Mouse (Mus musculus): Measurements from ENCODE around the gene Ccdc170. TPM values are rescaled to one million over a fixed set of nuclear protein-coding genes. Genes with fewer than 3 reads are reported as not detected.

Ccdc170 gene
- polyA plus RNA-seq, 1 experiment, result 0.05 TPM

DNA sequence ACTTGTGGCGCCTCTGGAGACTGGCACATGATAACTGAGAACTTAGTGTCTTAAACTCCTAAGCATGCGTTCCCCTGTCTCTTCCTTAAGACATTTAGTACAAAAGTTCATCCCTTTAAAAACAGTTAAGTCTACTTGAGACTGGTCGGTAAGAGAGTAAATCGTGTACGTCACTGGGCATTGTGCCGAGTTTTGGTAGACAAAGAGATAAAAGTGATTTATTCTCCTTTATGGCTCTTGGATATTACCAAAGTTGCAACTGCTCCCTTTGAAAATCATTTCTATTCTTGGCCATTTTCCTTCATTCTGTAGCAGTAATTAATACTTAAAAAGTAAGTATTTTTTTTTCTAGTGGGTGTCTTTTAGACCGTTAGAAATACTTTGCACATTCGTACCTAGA is 20.9 kb downstream of the Ccdc170 start:
- TF ChIP-seq POLR2AphosphoS2 (IDR thresholded peaks at IDR 0.05; ENCODE audit: insufficient read length, low read depth) (no peak), TCF3 (IDR thresholded peaks at IDR 0.05; ENCODE audit: insufficient read length, low read depth) (no peak), USF1 (IDR thresholded peaks at IDR 0.05; ENCODE audit: low read depth) (no peak), MYOD1 (IDR thresholded peaks at IDR 0.05; ENCODE audit: control insufficient read depth in 1 of 3, insufficient read length in 2 of 3, low read depth in 2 of 3) (no peak)
- H3K36me3 ChIP-seq (ENCODE audit: control insufficient read depth, insufficient read depth), result no peaks in the 10 kb centered on the region

DNA sequence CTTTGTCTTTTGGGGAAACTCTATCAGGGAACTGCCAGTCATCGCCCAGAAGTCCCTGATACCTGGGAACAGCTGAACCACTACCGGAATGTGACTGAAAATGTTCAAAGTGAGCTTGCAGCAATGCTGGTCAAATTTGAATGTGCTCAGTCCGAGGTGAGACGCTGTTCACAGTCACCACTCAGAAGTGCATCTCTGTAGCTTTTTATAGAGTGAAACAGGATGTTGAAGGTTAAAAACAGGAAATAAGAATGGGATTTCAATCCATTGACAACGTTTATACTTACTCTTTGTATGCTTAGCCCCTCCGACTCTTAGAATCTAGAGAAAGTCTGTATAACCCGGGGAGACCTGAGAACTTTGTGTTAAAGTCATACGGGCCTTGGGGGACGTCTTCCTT is 30.4 kb downstream of the Ccdc170 start:
- Histone ChIP-seq H3K79me2 (ENCODE audit: control insufficient read depth, insufficient read depth) (no peaks in the 10 kb centered on the region), H3K4me3 (no peak overlapping the region), H3ac (ENCODE audit: control insufficient read depth, insufficient read length) (no peak overlapping the region), H3K4me2 (ENCODE audit: low read depth) (no peak overlapping the region), H3K27me3 (ENCODE audit: control insufficient read depth, insufficient read depth, insufficient read length) (no peaks in the 10 kb centered on the region), H3K36me3 (ENCODE audit: control insufficient read depth, insufficient read depth) (no peaks in the 10 kb centered on the region)
- TF ChIP-seq MAX (IDR thresholded peaks at IDR 0.05; ENCODE audit: low read depth) (no peak), TCF3 (IDR thresholded peaks at IDR 0.05; ENCODE audit: insufficient read length, low read depth) (no peak), POLR2AphosphoS2 (IDR thresholded peaks at IDR 0.05; ENCODE audit: insufficient read length, low read depth) (no peak), CEBPB (IDR thresholded peaks at IDR 0.05; ENCODE audit: insufficient read depth, poor library complexity, severe bottlenecking) (no peak), MYOG (IDR thresholded peaks at IDR 0.05; ENCODE audit: control insufficient read depth in 1 of 3, insufficient read depth in 1 of 3, insufficient read length in 2 of 3, low read depth in 2 of 3) (no peak), MYOD1 (IDR thresholded peaks at IDR 0.05; ENCODE audit: control insufficient read depth in 1 of 3, insufficient read length in 2 of 3, low read depth in 2 of 3) (no peak), REST (IDR thresholded peaks at IDR 0.05; ENCODE audit: insufficient read depth, insufficient read length) (no peak), SRF (IDR thresholded peaks at IDR 0.05; ENCODE audit: control insufficient read depth, insufficient read length, low read depth) (no peak), POLR2A (IDR thresholded peaks at IDR 0.05; ENCODE audit: insufficient read length, low read depth) (no peak), USF1 (IDR thresholded peaks at IDR 0.05; ENCODE audit: low read depth) (no peak), TCF12 (IDR thresholded peaks at IDR 0.05; ENCODE audit: insufficient read depth, poor library complexity, severe bottlenecking) (no peak)

More for the DNA sequence above, 20.9 kb downstream of the Ccdc170 start:
- Histone ChIP-seq H3ac (ENCODE audit: control insufficient read depth, insufficient read length) (no peak overlapping the region), H3K27me3 (ENCODE audit: control insufficient read depth, insufficient read depth, insufficient read length) (no peaks in the 10 kb centered on the region), H3K4me2 (ENCODE audit: low read depth) (no peak overlapping the region), H3K4me3 (no peak overlapping the region), H3K79me2 (ENCODE audit: control insufficient read depth, insufficient read depth) (no peaks in the 10 kb centered on the region)

DNA sequence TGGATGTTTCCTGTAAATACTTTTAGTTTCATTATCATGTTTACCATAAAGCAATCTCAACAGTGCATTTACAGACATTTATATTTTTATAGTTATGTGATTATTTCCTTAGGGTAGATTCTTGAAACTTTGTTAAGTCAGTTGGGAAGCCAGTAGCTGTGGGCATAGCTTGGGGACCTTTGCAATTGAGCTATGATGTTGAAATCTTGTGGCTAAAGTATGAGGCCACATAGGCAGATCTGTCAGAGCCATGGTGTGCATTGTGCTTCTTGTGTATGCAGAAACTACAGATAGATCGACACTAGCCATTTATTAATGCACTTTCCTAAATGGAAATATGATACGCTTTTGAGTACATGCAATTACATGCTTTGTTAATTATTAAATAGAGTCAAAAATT is 35.3 kb downstream of the Ccdc170 start:
- H3K27me3 ChIP-seq (ENCODE audit: control insufficient read depth, insufficient read depth, insufficient read length), result no peaks in the 10 kb centered on the region
- no peak overlapping the region for H3K4me3 ChIP-seq
- TF ChIP-seq MYOG (IDR thresholded peaks at IDR 0.05; ENCODE audit: control insufficient read depth in 1 of 3, insufficient read depth in 1 of 3, insufficient read length in 2 of 3, low read depth in 2 of 3) (no peak), SRF (IDR thresholded peaks at IDR 0.05; ENCODE audit: control insufficient read depth, insufficient read length, low read depth) (no peak), CEBPB (IDR thresholded peaks at IDR 0.05; ENCODE audit: insufficient read depth, poor library complexity, severe bottlenecking) (0 out of 2 replicates have a peak, but pooled peaks have one; percentile 28)
- H3K36me3 ChIP-seq (ENCODE audit: control insufficient read depth, insufficient read depth), result no peaks in the 10 kb centered on the region
- H3ac ChIP-seq (ENCODE audit: control insufficient read depth, insufficient read length), result no peak overlapping the region
- no peak overlapping the region for H3K4me2 ChIP-seq (ENCODE audit: low read depth)
- H3K79me2 ChIP-seq (ENCODE audit: control insufficient read depth, insufficient read depth), result no peaks in the 10 kb centered on the region

DNA sequence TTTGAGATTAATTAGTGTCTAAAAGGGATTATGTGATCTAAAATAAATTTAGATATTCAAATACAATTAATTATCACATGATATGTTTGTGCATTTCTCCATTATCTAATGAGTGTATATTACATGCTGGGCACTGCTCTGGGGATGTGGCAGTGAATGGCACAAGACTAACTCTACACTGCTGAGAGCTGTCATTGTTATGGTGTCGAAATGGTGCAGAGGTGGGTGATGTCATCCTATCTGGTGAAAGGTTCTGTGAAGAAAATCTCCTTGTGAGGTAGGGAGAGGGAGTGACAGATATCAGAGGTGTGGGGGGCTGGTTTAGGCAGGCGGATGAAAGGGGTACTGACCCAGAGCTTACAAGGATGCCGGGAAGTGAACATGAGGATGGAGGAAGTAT is 37.3 kb downstream of the Ccdc170 start:
- no peak for TF ChIP-seq SRF (IDR thresholded peaks at IDR 0.05; ENCODE audit: control insufficient read depth, insufficient read length, low read depth)
- TF ChIP-seq E2F4 (IDR thresholded peaks at IDR 0.05; ENCODE audit: insufficient read depth), result no peak
- TF ChIP-seq POLR2AphosphoS2 (IDR thresholded peaks at IDR 0.05; ENCODE audit: insufficient read length, low read depth), result no peak
- no peak for TF ChIP-seq REST (IDR thresholded peaks at IDR 0.05; ENCODE audit: insufficient read depth, insufficient read length)
- TF ChIP-seq TCF12 (IDR thresholded peaks at IDR 0.05; ENCODE audit: insufficient read depth, poor library complexity, severe bottlenecking), result no peak
- Histone ChIP-seq H3K27me3 (ENCODE audit: control insufficient read depth, insufficient read depth, insufficient read length) (no peaks in the 10 kb centered on the region), H3K4me2 (ENCODE audit: low read depth) (no peak overlapping the region), H3ac (ENCODE audit: control insufficient read depth, insufficient read length) (no peak overlapping the region), H3K4me3 (no peak overlapping the region), H3K79me2 (ENCODE audit: control insufficient read depth, insufficient read depth) (no peaks in the 10 kb centered on the region), H3K36me3 (ENCODE audit: control insufficient read depth, insufficient read depth) (no peaks in the 10 kb centered on the region)

DNA sequence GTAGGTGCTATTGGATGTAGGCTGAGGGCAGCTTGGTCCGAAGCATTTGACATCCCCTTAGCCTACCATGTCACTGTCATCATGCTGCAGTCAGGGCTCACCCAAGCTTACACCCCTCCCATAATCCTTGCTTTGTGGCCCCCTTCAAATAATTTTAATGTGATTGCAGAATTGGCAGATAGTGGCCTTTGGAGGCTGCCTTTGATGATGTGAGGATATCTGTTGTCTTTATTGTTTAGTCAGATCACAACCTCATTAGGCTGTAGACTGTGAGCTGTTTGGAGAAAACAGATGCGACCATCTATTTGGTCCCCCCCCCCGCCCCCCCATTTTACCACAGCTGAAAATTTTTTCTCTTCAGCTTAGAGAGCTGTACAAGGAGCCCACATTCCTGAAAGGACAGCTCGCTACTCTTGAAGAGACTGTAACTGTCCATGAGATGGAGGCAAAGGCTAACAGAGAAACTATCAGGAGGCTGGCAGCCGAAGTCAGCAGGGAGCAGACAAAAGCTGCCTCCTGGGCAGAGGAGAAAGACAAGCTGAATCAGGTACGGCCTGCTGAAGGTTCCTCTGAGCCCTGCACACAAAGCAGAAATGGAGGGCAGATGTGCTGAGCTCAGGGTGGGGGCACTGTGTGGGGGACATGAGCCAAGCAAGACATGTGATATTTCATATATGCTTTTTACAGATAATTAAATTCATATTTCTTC is 38.2 kb downstream of the Ccdc170 start:
- Histone ChIP-seq H3K79me2 (ENCODE audit: control insufficient read depth, insufficient read depth) (no peaks in the 10 kb centered on the region), H3K4me3 (no peak overlapping the region), H3ac (ENCODE audit: control insufficient read depth, insufficient read length) (no peak overlapping the region), H3K4me2 (ENCODE audit: low read depth) (no peak overlapping the region), H3K27me3 (ENCODE audit: control insufficient read depth, insufficient read depth, insufficient read length) (no peaks in the 10 kb centered on the region), H3K36me3 (ENCODE audit: control insufficient read depth, insufficient read depth) (no peaks in the 10 kb centered on the region)
- TF ChIP-seq MYOG (IDR thresholded peaks at IDR 0.05; ENCODE audit: control insufficient read depth in 1 of 3, insufficient read depth in 1 of 3, insufficient read length in 2 of 3, low read depth in 2 of 3) (no peak), CEBPB (IDR thresholded peaks at IDR 0.05; ENCODE audit: insufficient read depth, poor library complexity, severe bottlenecking) (no peak), POLR2AphosphoS2 (IDR thresholded peaks at IDR 0.05; ENCODE audit: insufficient read length, low read depth) (no peak), USF1 (IDR thresholded peaks at IDR 0.05; ENCODE audit: low read depth) (no peak), REST (IDR thresholded peaks at IDR 0.05; ENCODE audit: insufficient read depth, insufficient read length) (no peak), POLR2A (IDR thresholded peaks at IDR 0.05; ENCODE audit: insufficient read length, low read depth) (no peak), MYOD1 (IDR thresholded peaks at IDR 0.05; ENCODE audit: control insufficient read depth in 1 of 3, insufficient read length in 2 of 3, low read depth in 2 of 3) (no peak), SRF (IDR thresholded peaks at IDR 0.05; ENCODE audit: control insufficient read depth, insufficient read length, low read depth) (no peak), E2F4 (IDR thresholded peaks at IDR 0.05; ENCODE audit: insufficient read depth) (no peak), TCF12 (IDR thresholded peaks at IDR 0.05; ENCODE audit: insufficient read depth, poor library complexity, severe bottlenecking) (no peak), TCF3 (IDR thresholded peaks at IDR 0.05; ENCODE audit: insufficient read length, low read depth) (no peak), MAX (IDR thresholded peaks at IDR 0.05; ENCODE audit: low read depth) (no peak)

All from myocyte (in vitro differentiated cells).